Mouse (Mus musculus): ENCODE data around the gene Gm128. TPM values are rescaled to one million over a fixed set of nuclear protein-coding genes. Genes with fewer than 3 reads are reported as not detected.

Gm128 gene
- total RNA-seq (2017), result not detected in 3 replicates

DNA sequence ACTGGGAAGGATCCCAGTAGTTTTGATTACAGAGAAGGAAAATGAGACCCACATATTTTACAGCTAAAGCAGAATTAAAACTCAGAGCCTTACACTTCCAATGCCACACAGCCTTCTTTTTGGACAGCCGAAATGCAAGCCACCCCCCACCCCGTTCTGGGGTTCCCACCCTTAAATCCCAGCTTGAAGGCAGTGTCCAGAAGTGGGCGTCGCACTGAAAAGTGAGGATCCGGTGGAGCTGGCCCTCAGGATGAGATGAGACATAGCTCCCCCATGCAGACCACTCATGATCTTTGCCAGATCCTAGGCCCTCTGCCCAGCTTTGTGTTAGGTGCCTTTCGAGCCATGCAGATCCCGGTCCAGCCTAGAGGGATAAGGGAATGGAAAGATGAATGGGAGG lies at the start of gene Gm128:
Gene Gm128 (minus strand): TSS at position 101 of the 400 bp plus-strand sequence.
- no peak for ATAC-seq (replicated peaks; ENCODE audit: insufficient number of reproducible peaks, low FRiP score, low TSS enrichment, poor library complexity, severe bottlenecking)

DNA sequence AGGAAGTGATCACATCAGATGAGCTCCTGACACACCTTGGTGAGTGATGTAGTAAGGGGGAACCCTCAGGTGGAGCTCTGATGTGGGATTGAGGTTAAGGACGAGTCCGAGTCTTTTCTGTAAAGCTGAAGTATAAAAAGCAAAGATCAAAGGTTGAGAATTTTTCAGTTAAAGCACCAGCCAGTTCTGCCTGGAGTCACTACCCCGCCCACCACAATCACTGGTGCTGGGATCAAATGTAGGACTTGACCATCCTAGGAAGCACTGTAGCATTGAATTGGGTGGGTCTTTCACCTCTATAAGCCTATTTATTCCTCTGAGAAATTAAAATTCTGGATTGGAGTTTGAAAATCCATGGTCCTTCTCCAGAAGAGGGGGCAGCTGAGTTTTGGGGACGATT lies 49.6 kb upstream of the Gm128 start:
- ATAC-seq (replicated peaks; ENCODE audit: insufficient number of reproducible peaks, low FRiP score, low TSS enrichment, poor library complexity, severe bottlenecking), result no peak

DNA sequence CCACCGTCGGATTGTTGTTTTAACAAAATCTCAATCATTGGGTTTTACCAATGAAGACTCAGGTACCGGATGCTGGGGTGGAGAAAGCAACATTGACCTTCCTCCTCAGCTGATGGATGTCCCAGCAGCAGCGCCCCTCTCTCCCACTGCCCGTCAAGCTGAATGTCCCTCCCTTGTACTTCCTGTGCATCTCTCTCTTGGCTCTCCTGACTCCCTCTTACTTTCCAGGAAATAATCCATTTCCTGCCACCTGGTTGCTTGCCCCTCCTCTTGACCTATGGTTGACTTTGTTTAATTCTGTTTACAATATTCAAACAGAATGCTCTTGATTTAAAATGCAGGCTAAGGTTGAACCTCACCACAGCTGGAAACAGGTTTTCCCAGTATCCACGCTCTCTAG lies 48.8 kb upstream of the Gm128 start:
- ATAC-seq (replicated peaks; ENCODE audit: insufficient number of reproducible peaks, low FRiP score, low TSS enrichment, poor library complexity, severe bottlenecking), result no peak

DNA sequence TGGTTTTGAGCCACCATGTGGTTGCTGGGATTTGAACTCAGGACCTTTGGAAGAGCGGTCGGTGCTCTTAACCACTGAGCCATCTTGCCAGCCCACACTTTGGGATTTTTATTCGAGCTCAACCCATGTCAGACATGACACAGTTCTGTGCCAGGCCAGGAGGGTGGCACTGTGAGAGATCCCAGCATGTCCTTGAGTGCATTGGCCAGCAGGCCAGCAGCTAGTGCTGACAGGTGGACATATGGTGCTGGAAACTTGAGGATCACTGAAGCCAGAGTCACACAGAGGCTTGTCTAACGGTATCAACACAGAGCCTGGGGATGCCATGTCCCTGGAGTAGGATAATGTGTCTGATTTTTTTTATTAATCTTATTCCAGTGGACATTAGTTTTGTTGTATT lies 48.0 kb upstream of the Gm128 start:
- no peak for ATAC-seq (replicated peaks; ENCODE audit: insufficient number of reproducible peaks, low FRiP score, low TSS enrichment, poor library complexity, severe bottlenecking)

DNA sequence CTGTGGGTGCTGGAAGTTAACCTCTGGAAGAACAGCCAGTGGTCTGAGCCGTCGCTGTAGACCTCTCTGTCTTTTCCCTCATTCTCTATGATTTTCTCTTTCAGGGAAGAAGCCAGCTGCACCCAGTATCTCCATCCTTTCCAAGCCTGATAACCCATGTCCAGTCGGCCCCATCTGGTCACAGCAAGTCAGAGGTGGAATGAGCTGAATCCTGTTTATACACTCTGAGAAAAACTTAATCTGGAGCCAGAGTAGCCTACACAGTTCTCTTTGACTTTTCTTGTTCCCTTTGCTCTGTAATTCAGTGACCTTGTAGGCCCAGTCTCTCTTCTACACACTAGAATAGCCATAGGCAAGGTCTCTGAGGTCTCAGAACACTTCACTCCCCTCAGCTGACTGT lies 46.1 kb upstream of the Gm128 start:
- no peak for ATAC-seq (replicated peaks; ENCODE audit: insufficient number of reproducible peaks, low FRiP score, low TSS enrichment, poor library complexity, severe bottlenecking)

DNA sequence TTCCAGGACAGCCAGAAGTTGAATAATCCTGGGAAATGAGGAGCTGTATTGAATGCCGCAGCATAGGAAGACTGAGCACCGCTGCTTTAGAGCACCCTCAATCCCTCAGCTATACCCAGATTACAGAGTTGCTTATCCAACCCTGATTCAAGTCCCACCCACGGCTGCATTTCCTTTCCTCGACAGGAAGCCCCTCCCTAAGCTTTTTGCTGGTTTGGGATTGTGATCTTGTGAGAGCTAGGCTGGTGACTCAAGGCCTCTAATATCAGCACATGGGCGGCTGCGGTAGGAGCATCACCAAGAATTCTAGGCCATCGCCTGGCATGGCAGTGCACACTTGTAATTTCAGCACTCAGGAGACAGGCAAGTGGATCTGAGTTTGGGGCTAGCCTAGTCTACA lies 45.1 kb upstream of the Gm128 start:
- no peak for ATAC-seq (replicated peaks; ENCODE audit: insufficient number of reproducible peaks, low FRiP score, low TSS enrichment, poor library complexity, severe bottlenecking)

DNA sequence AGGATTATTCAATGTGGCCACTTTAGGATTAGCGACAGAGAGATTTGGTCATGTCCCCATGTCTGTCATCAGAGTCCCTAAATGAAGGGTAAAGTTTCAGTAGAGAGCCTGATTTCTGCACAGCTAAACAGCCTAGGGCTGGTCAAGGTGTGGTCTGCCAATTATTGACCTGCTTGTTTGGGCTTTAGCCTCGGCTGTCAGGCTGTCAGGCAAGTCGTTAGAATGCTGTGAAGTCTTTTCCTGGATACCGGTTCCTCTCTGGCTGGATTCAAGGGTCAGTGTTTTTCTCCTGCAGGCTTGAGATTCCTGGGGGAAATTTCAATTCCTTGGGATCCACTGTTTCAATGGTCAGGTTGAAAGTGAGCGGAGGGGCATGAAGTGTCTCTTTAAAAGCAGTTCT lies 44.6 kb upstream of the Gm128 start:
- ATAC-seq (replicated peaks; ENCODE audit: insufficient number of reproducible peaks, low FRiP score, low TSS enrichment, poor library complexity, severe bottlenecking), result no peak

DNA sequence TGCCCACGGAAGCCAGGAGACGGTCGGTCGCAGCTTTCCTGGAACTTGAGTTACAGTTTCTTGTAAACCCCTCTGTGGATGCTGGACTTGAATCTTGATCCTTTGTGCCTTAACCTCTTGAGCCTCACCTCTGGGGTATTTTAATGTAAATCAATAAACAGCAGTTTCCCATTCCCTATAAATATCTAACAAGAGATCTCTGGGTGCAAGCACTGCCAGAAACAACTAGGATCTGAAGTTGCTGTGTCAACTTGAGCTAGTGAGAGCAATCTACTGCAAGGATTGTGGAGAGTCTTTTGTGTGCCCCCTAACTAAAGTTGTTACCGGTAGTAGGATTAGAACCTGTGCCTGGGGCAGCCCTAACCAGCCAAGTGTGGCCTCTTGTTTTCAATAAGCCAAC lies 44.0 kb upstream of the Gm128 start:
- ATAC-seq (replicated peaks; ENCODE audit: insufficient number of reproducible peaks, low FRiP score, low TSS enrichment, poor library complexity, severe bottlenecking), result no peak

DNA sequence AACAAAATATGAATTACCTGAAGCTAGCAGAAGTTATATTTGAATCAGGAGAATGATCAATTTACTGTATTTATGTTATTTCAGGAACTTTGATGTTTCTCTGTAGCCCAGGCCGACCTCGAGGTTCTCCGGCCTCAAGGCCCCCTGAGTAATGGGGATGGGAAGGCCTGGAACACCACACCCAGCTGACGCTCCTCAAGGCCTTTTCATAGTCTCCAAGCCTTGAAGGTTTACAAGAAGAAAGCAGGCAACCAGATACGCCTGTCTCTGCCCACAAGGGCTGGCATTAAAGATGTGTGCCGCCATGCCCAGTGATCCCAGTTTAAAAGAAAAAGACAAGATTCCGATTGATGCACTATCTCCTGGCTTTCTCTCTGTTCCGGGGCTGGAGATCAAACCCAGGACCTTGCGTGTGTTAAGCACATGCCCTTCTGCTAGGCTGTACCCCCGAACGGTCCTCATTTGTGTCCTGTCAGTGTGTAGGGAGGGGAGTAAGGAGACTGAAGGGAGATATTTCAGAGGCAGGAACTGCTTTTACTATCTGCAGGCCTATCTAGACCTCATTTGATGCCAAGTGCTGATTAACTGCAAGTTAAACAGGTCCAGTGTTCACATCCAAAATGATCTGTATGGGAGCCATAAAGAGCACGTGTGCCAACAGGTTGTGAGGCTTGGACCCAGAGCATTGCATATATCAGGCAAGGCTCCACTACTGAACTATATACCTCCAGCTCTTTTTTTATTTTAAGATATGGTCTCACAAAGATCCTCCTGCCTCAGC lies 43.3 kb upstream of the Gm128 start:
- ATAC-seq (replicated peaks; ENCODE audit: insufficient number of reproducible peaks, low FRiP score, low TSS enrichment, poor library complexity, severe bottlenecking), result no peak

DNA sequence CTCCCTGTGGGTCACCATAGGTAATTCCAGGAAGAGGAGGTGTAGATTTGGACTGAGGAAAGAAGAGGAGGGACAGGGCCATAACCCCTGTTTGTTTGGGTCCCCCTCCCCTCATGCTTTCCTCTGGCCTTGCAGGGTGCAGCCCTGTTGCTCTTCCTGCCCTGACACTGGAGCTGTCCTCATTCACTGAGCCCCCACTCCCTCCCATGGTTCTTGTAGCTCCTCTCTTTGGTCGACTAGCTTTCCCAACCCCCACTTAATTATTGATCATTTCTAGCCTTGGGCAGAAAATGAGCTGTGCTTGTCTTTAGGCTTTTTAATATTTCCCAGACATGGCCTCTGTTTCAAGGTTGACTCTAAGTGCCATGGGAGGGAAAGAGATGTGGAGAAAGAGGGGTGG lies 42.7 kb upstream of the Gm128 start:
- no peak for ATAC-seq (replicated peaks; ENCODE audit: insufficient number of reproducible peaks, low FRiP score, low TSS enrichment, poor library complexity, severe bottlenecking)

DNA sequence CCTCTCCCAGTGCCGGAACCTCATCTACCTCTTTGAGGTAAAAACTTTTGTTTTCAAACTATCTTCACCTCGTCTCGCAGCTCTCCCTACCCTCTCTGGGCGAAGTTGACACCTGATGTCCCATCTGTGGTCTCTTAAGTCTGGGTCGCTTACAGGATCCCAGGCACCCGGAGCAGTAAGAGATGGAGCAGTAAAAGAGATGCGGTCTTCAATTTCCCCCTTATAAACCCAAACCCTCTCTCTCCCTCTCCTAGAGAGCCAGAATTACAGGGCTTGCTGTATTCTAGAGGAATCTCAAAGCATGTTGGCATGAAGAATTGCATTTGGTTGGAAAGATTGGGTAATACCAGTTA lies 42.2 kb upstream of the Gm128 start:
- no peak for ATAC-seq (replicated peaks; ENCODE audit: insufficient number of reproducible peaks, low FRiP score, low TSS enrichment, poor library complexity, severe bottlenecking)

DNA sequence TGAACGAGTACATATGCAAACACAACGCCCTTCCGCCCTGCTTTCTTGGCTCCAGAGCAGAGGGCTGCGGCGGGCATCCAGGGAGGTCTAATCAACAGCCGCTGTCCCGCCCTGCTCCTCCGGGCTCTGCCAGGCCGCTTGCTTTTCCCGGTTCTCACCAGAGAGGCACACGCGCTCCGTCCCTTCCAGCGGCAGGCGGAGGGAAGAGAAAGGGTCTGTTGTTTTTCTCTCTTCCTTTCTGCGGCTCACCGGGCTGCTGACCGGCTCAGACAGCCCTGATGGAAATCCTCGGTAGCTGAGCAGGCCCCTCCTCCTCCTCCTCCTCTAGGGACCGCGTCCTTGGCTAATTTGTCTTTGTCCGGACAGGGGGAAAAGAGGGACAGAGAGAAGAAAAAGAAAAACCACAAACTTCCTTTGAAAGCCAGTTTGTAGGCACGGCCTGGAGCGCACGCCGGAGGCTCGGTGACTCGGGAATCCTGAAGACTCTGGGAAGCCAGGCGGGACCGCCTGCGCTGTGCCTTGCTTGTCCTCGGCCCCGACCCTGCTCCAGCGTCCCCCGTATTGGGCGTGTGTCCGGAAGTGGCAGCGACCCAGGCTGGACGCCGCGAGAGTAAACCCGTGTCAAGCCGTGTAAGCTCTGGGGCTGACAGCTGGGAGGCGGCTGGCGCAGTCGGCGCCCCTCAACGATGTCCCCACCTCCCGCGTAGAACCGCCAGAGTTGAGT lies 41.6 kb upstream of the Gm128 start:
- ATAC-seq (replicated peaks; ENCODE audit: insufficient number of reproducible peaks, low FRiP score, low TSS enrichment, poor library complexity, severe bottlenecking), result peak; percentile 24

DNA sequence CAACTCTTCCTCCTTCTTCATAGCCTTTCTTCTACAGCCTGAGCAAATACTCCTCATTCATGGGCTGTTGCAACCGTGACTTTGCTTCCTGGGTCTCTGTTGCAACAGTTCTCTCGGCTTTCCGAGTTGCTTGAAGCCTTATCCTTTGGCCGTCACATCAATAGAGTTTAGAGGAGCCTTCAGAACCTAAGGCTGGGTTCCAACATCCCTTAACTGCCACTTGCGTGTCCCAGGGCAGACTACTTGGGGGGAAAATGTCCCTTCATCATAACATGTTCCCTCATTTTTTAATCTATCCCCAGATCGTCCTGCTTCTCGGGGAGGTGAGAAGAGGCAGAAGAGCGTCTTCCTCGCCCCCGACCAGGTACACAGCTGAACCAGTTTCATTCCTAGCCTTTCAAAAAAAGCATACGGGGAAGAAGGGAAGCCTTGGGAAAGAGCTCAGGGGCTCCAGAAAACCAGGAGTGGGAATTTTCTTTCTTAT lies 41.0 kb upstream of the Gm128 start:
- ATAC-seq (replicated peaks; ENCODE audit: insufficient number of reproducible peaks, low FRiP score, low TSS enrichment, poor library complexity, severe bottlenecking), result peak; percentile 49

DNA sequence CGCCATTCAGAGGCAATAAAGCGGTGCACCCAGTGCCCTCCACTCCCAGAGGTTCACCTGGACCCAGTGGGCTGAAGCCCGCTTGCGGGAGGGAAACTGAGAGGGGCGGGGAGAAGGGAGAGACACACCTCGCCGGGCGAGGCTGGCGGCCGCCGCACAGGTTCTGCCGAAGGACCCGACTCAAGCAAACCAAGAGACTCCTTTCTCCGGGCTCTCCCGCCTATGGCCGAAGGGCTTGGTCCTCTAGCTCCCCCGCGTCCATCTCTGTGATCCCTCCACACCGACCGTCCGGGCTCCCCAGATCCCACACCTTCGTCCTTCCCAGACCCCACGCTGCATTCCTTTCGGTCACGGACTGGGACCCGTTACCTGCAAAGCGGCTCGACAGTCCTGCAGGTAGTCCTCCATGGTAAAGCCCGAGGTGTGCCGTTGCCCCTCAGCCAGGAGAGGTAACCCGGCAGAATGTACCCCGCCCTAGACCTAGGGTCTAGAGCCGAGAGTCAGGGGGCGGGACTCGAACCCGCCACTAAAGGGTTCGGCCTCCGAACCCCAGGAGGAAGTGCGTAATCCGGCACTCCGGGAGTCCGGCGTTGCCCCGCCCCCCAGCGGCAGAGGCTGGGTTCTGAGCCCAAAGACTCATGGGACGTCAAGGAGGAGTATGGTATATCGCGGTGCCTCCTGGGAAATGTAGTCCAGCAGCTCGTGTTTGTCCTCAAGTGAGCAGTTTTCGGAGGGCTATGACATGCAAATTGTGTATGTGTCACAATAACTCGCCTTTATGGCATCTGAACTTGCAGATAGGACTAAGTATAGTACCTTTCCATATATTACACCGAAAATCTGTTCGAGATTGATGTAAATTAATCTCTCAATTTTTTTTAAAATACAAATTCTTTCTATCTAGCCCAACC lies 40.1 kb upstream of the Gm128 start, which contains the start of the genes Mindy1 and Prune1:
Gene Mindy1 (plus strand): TSS at position 130 of the 911 bp plus-strand sequence.
Gene Prune1 (minus strand): TSS at position 861 of the 911 bp plus-strand sequence.
- ATAC-seq (replicated peaks; ENCODE audit: insufficient number of reproducible peaks, low FRiP score, low TSS enrichment, poor library complexity, severe bottlenecking), result peak; percentile 89

DNA sequence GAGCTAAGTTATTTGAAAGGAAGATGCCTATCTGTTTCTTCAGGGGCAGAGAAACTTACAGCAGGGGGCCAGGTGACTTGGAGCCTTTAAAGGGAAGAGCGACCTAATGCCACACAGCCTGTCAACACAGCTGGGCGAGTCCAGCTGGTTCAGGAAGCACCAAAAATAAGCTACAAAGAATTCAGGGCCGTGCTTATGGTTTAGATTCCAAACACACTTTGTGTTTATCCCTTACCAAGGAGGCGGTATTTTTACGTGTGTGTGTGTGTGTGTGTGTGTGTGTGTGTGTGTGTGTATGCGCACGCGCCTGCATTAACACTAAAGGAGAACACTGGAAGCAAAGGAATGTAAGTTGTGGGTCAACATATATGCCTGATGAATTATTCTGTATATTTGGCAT lies 39.3 kb upstream of the Gm128 start:
- no peak for ATAC-seq (replicated peaks; ENCODE audit: insufficient number of reproducible peaks, low FRiP score, low TSS enrichment, poor library complexity, severe bottlenecking)

DNA sequence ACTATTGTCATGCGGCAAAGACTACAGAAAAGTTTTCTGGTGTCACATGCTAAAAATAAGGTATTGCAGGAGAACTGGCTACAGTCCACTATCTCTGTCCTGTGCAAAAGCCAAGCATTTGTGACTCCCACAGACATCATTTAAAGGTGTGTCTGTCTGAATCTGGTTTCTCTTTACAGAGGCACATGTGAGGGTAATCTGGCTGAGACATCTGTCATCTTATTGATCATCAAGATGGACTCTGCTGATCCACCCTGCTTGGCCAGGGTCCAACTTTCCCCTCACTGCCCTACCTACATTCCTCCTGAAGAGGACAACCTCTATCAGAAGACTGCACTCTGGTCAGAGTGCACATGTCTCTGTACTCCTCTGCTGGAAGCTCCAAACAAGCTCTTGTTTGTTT lies 35.8 kb upstream of the Gm128 start:
- no peak for ATAC-seq (replicated peaks; ENCODE audit: insufficient number of reproducible peaks, low FRiP score, low TSS enrichment, poor library complexity, severe bottlenecking)

DNA sequence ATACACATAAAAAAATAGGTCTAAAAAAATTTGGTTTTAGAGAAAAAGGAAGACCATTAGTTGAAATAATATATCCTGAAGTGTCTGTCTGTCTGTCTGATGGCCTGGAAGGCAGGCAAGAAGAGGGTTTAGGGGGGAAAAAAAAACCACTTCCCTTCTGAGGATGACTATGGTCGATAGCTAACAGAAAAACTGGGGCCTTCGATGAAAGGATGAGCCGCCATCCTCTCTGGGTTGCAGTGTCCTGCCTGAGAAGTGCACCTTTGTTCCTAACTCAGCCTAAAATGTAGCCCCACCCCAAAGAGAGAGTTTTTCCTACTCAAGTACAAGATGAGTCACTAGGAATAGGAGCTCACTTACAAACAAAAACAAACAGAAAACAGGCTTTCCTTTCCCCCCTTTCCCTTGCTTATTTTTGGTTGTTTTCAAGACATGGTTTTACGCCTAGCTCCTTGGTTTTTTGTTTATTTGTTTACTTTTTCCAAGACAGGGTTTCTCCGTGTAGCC lies 35.1 kb upstream of the Gm128 start:
- ATAC-seq (replicated peaks; ENCODE audit: insufficient number of reproducible peaks, low FRiP score, low TSS enrichment, poor library complexity, severe bottlenecking), result no peak

DNA sequence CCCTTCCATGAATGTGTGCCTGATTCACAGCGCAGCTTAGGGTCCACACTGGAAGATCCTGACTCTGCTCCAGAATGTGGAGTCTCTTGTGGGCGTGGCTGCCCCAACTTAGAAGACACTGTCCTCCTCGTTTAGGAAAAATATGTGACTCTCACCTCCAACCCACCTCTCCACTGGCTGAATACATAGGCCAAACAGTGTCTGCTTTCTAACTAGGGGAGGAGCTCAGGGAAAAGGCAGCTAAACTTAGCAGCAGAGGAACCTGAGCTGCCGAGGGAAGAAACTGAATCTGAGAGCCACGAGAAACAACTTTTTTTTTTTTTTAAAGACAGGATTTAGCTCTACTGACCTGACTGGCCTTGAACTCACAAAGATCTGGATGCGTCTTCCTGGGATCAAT lies 33.8 kb upstream of the Gm128 start:
- no peak for ATAC-seq (replicated peaks; ENCODE audit: insufficient number of reproducible peaks, low FRiP score, low TSS enrichment, poor library complexity, severe bottlenecking)

DNA sequence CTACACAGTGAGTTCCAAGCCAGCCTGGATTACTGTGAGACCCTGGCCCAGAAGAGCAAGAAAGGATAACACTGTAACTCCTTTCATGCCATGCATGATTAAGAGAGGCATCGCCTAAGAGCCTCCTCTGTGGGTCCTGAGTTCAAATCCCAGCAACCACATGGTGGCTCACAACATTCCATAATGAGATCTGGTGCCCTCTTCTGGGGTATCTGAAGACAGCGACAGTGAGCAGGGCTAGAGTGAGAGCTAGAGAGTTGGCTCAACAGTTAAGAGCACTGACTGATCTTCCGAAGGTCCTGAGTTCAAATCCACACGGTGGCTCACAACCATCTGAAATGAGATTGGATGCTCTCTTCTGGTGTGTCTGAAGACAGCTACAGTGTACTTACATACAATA lies 33.1 kb upstream of the Gm128 start:
- no peak for ATAC-seq (replicated peaks; ENCODE audit: insufficient number of reproducible peaks, low FRiP score, low TSS enrichment, poor library complexity, severe bottlenecking)
